Mouse (Mus musculus): ENCODE measurements around the gene 2310022B05Rik.

- TF ChIP-seq CTCF (IDR thresholded peaks at IDR 0.05; ENCODE audit: extremely low read depth, insufficient read depth, insufficient read length, insufficient replicate concordance) = peak; percentile 80; the same call in 1 of the 2 replicates
- TF ChIP-seq POLR2A (IDR thresholded peaks at IDR 0.05; ENCODE audit: low read depth, low read length) = no peak
Measured at GRCm38 (mm10) chr8:124617266-124617869, 45.8 kb downstream of the 2310022B05Rik start.

All from spleen, adult 2 months (tissue).